Mouse (Mus musculus): Measurements from ENCODE around the gene Pnrc2.

DNA sequence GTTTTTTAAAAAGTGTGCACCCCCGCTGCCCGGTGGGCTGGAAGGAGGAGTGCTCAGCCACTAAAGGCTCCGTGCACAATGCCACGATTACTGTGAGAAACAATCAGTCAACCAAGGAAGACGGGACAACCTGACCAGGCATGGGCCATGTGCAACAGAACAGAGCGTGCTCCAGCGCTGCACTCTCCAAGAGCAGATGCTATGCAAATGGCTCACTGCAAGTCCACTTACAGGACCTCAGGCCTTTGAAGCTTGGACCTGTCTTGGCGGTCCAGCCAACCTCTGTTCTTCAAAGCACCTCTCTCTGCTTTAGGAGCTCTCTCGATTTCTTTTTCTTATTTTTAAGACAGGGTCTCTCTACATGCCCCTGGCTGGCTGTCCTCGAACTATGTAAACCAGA, 6.9 kb upstream of the Pnrc2 start:
- TF ChIP-seq CTCF (IDR thresholded peaks at IDR 0.05; ENCODE audit: borderline replicate concordance, control insufficient read depth, extremely low read depth, insufficient read depth, low read length, poor library complexity) (no peak), POLR2A (IDR thresholded peaks at IDR 0.05; ENCODE audit: control insufficient read depth, extremely low read depth, insufficient read depth, low read length, poor library complexity) (no peak)
